In genomic region chr2:166555508-166555907, GRCm38 (mm10) we compare ENCODE assay signal across 7 mouse cellular contexts.
DNase-seq lines count a peak whose midpoint lies in the region; ATAC-seq lines count a peak whose summit lies in the region.

No protein-coding gene starts in this region.

- 72% methylated on average over 2 of the region's 2 CpGs for WGBS in kidney, embryonic 16.5 days

- H3K4me3 ChIP-seq in kidney, embryonic 16.5 days (ENCODE audit: low read length), result no peak overlapping the region

- H3K36me3 ChIP-seq in kidney, embryonic 16.5 days (ENCODE audit: insufficient read depth, low read length), result no peaks in the 10 kb centered on the region

- DNase-seq in kidney, adult 9 months, result peak; percentile 58
- DNase-seq in A20 (ENCODE audit: low read depth, low spot score), result peak; percentile 58
- peak; percentile 50 for DNase-seq in CD4-positive helper T cell, adult 2 months (ENCODE audit: low read depth, low spot score)
- peak; percentile 50 for DNase-seq in embryo, embryonic 9.5 days (ENCODE audit: extremely low spot score)
- peak; percentile 75 for DNase-seq in naive thymus-derived CD4-positive, alpha-beta T cell, adult 2 months (ENCODE audit: low read depth)
- no peak for DNase-seq in urinary bladder, adult 18-20 months (ENCODE audit: low spot score in 2 of 2)

- ATAC-seq in kidney, embryonic 16.5 days (ENCODE audit: low FRiP score, low TSS enrichment), result no peak

- H3K27me3 ChIP-seq in kidney, embryonic 16.5 days (ENCODE audit: insufficient read depth, low read length), result no peaks in the 10 kb centered on the region

- H3K4me2 ChIP-seq in kidney, embryonic 16.5 days (replicated peaks; ENCODE audit: low read depth, low read length), result no peak overlapping the region

- peaks cover 20% of the 10 kb centered on the region for H3K4me1 ChIP-seq in kidney, embryonic 16.5 days (ENCODE audit: insufficient read depth, low read length)

- no peak overlapping the region for H3K9ac ChIP-seq in kidney, embryonic 16.5 days (replicated peaks; ENCODE audit: low read length)

- H3K27ac ChIP-seq in kidney, embryonic 16.5 days (ENCODE audit: low read length), result no peak overlapping the region

- no peaks in the 10 kb centered on the region for H3K9me3 ChIP-seq in kidney, embryonic 16.5 days (ENCODE audit: low read length)

Comparison
In these comparisons a context has a peak if more than half of its experiments do, and no peak if none do; other contexts are left out.
1. DNase-seq: peak in kidney, adult 9 months (single experiment), A20 (single experiment), CD4-positive helper T cell, adult 2 months (single experiment), embryo, embryonic 9.5 days (single experiment) and naive thymus-derived CD4-positive, alpha-beta T cell, adult 2 months (single experiment); none in urinary bladder, adult 18-20 months (0 of 2).